8 mouse cellular contexts compared by ENCODE assay signal in the genomic region with DNA sequence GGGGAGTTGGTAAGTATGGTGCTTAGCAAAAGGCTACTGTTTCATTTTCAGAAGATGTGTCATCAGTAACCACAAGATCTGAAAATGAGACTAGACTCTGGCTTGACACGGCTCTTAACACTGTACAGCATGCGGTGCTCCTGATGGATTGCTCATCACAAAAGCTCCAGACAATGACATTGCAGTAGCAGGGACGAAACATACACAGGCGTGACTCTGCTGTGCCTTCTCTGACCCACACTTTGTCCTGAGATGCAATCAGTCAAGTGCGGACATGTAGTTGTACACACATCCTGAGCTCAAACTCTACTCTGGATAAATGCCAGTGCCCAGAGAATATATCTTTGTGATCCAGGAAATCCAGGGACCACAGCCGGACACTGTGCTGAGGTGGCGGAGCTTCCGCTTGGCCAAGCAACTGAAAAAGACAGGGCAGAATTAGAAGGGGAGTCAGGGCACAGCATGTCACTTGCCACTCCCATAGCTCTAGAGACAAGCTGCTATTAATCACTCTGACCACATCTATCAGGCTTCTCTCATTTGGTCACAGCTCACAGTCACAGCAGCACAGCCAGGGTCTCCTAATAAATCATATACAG.
DNase-seq lines count a peak whose midpoint lies in the region.

No protein-coding gene starts in this region.

- peak; percentile 47 for DNase-seq in adrenal gland, adult 2 months
- DNase-seq in adrenal gland, postnatal 10 days: no peak
- peak; percentile 36 for DNase-seq in urinary bladder, postnatal 14 days (ENCODE audit: low spot score)
- DNase-seq in urinary bladder, postnatal 25 days (ENCODE audit: low spot score): no peak
- DNase-seq in lung, adult 18-20 months: peak; percentile 62 to 81
- DNase-seq in right cerebral cortex, postnatal 14 days: no peak
- DNase-seq in c-Kit-positive CD71-positive TER-119-positive erythroid progenitor cells, embryonic 14.5 days (ENCODE audit: low spot score): no peak
- no peak for DNase-seq in thymus, postnatal 4 days

Comparison
In these comparisons a context has a peak if more than half of its experiments do, and no peak if none do; other contexts are left out.
1. DNase-seq: peak in adrenal gland, adult 2 months (single experiment), urinary bladder, postnatal 14 days (single experiment) and lung, adult 18-20 months (2 of 2); none in adrenal gland, postnatal 10 days (single experiment), urinary bladder, postnatal 25 days (single experiment), right cerebral cortex, postnatal 14 days (single experiment), c-Kit-positive CD71-positive TER-119-positive erythroid progenitor cells, embryonic 14.5 days (single experiment) and thymus, postnatal 4 days (single experiment).